Mouse (Mus musculus): ENCODE data around the gene Med26.
A peak's percentile ranks its signal among the peaks of the same experiment; 100 is the strongest.

The Med26 gene

GRCm38 (mm10) chr8:72548644-72549313 lies 709 bp upstream of the Med26 start:
- DNase-seq (ENCODE audit: low read depth, low spot score) = peak; percentile 70

- no peak for DNase-seq (ENCODE audit: low read depth, low spot score)
Measured at GRCm38 (mm10) chr8:72547122-72547801, 808 bp downstream of the Med26 start.

- DNase-seq (ENCODE audit: low read depth, low spot score) = peak; percentile 18
Measured at GRCm38 (mm10) chr8:72539234-72539633, 8.8 kb downstream of the Med26 start.

GRCm38 (mm10) chr8:72534888-72535287 lies 13.2 kb downstream of the Med26 start:
- DNase-seq (ENCODE audit: low read depth, low spot score) = no peak

GRCm38 (mm10) chr8:72532103-72532502 lies 16.0 kb downstream of the Med26 start:
- peak; percentile 59 for DNase-seq (ENCODE audit: low read depth, low spot score)

- no peak for DNase-seq (ENCODE audit: low read depth, low spot score)
Measured at GRCm38 (mm10) chr8:72521888-72522287, 26.2 kb downstream of the Med26 start.

GRCm38 (mm10) chr8:72517421-72517988 lies 30.6 kb downstream of the Med26 start:
- no peak for DNase-seq (ENCODE audit: low read depth, low spot score)

GRCm38 (mm10) chr8:72513158-72513557 lies 34.9 kb downstream of the Med26 start:
- DNase-seq (ENCODE audit: low read depth, low spot score) = no peak

- no peak for DNase-seq (ENCODE audit: low read depth, low spot score)
Measured at GRCm38 (mm10) chr8:72512648-72513047, 35.4 kb downstream of the Med26 start.

GRCm38 (mm10) chr8:72507505-72507904 lies 40.6 kb downstream of the Med26 start:
- DNase-seq (ENCODE audit: low read depth, low spot score) = no peak

- peak; percentile 52 for DNase-seq (ENCODE audit: low read depth, low spot score)
Measured at GRCm38 (mm10) chr8:72504637-72505314, 43.3 kb downstream of the Med26 start.

- DNase-seq (ENCODE audit: low read depth, low spot score) = peak; percentile 97
Measured at GRCm38 (mm10) chr8:72504137-72504536, 43.9 kb downstream of the Med26 start.

GRCm38 (mm10) chr8:72500521-72500931 lies 47.5 kb downstream of the Med26 start:
- peak; percentile 93 for DNase-seq (ENCODE audit: low read depth, low spot score)

- DNase-seq (ENCODE audit: low read depth, low spot score) = no peak
Measured at GRCm38 (mm10) chr8:72499521-72500284, 48.4 kb downstream of the Med26 start.

GRCm38 (mm10) chr8:72498527-72498926 lies 49.5 kb downstream of the Med26 start:
- DNase-seq (ENCODE audit: low read depth, low spot score) = no peak

- DNase-seq (ENCODE audit: low read depth, low spot score) = no peak
Measured at GRCm38 (mm10) chr8:72497911-72498310, 50.2 kb downstream of the Med26 start.

- no peak for DNase-seq (ENCODE audit: low read depth, low spot score)
Measured at GRCm38 (mm10) chr8:72496217-72496616, 51.9 kb downstream of the Med26 start.

- DNase-seq (ENCODE audit: low read depth, low spot score) = no peak
Measured at GRCm38 (mm10) chr8:72495411-72496111, 52.5 kb downstream of the Med26 start.

- no peak for DNase-seq (ENCODE audit: low read depth, low spot score)
Measured at GRCm38 (mm10) chr8:72493381-72493780, 54.7 kb downstream of the Med26 start.

GRCm38 (mm10) chr8:72492622-72493081 lies 55.4 kb downstream of the Med26 start:
- DNase-seq (ENCODE audit: low read depth, low spot score) = peak; percentile 99
